Mouse (Mus musculus) stomach, embryonic 16.5 days (tissue): ENCODE measurements around the gene Ptn. TPM values are rescaled to one million over a fixed set of nuclear protein-coding genes. Genes with fewer than 3 reads are reported as not detected.

ENCODE experiments used
- ATAC-seq: fragments of 200-750 bp; cut with Nextera tagmentation; 2 replicates; pipeline ENCODE4 v1.8.0; 2017; ENCODE audit warnings: moderate number of reproducible peaks, moderate TSS enrichment; ENCODE audit not compliant: insufficient read depth, low FRiP score
- H3K27ac ChIP-seq: fragments of 300-500 bp; sonication (generic); 2 replicates; pipeline ENCODE4 v1.5.1; 2014; ENCODE audit warnings: low read length
- H3K27me3 ChIP-seq: fragments of 300-500 bp; sonication (generic); 2 replicates; pipeline ENCODE4 v1.6.1; 2014; ENCODE audit warnings: low read length, control low read depth, mixed read lengths; ENCODE audit not compliant: control insufficient read depth, insufficient read depth
- H3K36me3 ChIP-seq: fragments of 300-500 bp; sonication (generic); 2 replicates; pipeline ENCODE4 v1.6.1; 2014; ENCODE audit warnings: low read length; ENCODE audit not compliant: control insufficient read depth, insufficient read depth
- H3K4me1 ChIP-seq: fragments of 300-500 bp; sonication (generic); 2 replicates; pipeline ENCODE4 v1.6.1; 2014; ENCODE audit warnings: low read length, control low read depth, mixed read lengths; ENCODE audit not compliant: control insufficient read depth, insufficient read depth
- H3K4me2 ChIP-seq: fragments of 300-500 bp; sonication (generic); 2 replicates; pipeline ENCODE4 v1.6.1; 2014; ENCODE audit warnings: low read depth, low read length, mixed read lengths
- H3K4me3 ChIP-seq: fragments of 300-500 bp; sonication (generic); replicated peaks from 2 replicates; pipeline ENCODE4 v1.5.1; 2014; ENCODE audit warnings: mild to moderate bottlenecking, low read length
- H3K9ac ChIP-seq: fragments of 300-500 bp; sonication (generic); 2 replicates; pipeline ENCODE4 v1.6.1; 2014; ENCODE audit warnings: low read length
- H3K9me3 ChIP-seq: fragments of 300-500 bp; sonication (generic); replicated peaks from 2 replicates; pipeline ENCODE4 v1.6.1; 2016; ENCODE audit warnings: low read length, control low read depth; ENCODE audit not compliant: control insufficient read depth
- WGBS: fragments of 180-500 bp; shearing (Covaris S2); extraction: QIAGEN DNeasy Blood & Tissue Kit; methylation state at CpG from one replicate; pipeline ENCODE4 v1.1.7; 2014; 5-methylcytosine and 5-hydroxymethylcytosine counted together
- polyA plus RNA-seq: library from polyadenylated mRNA; unstranded; fragments of >200 nt; fragmentation: Nextera tagmentation; extraction: Ambion mirVana; gene quantifications from 2 replicates; pipeline ENCODE4 v1.2.1, GENCODE M21; 2015

The Ptn gene
- polyA plus RNA-seq, 1 experiment from 2014 or later, result 411 TPM

DNA sequence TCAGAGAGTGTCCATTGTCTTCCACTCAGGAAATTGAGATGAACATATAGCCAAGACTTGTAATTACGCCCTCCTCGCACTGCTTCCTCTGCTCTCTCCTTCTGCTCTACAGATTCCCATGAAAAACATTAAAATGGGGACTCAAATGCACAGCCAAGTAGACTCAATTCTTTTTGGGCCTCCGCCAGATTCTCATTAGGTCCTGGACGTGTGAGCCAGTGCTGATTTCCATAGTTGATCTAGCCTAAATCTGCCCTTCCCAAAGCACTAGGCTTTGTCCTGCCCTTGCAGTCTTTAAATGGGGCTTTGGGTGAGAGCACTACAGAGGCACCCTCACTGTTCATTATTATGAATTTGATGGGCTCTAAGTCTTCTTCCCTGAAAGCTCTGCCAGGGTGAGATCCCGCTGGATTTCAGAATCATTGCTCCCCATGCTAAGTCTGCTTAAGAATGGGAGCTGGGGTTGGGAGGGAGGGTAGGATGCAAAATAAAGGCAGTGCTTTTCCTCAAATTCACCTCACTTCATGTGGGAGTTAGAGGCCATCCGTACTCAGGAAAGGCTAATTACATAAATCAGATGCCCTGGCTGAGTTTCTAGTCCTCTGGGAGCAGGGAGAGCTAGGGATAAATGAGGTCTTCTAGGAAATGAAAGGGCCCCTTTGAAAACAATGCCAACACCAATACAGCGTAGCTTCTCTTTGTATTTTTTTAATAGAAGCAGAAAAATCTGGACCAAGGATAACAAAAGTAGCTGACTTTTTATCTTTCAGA, 32.3 kb downstream of the Ptn start:
- H3K9ac ChIP-seq, result no peak overlapping the region
- no peaks in the 10 kb centered on the region for H3K9me3 ChIP-seq
- no peak for ATAC-seq
- H3K27ac ChIP-seq, result peak overlapping the region; percentile 27
- WGBS, result 59% methylated on average over 7 of the region's 7 CpGs
- H3K4me1 ChIP-seq, result peaks cover 12% of the 10 kb centered on the region; the same call in 1 of the 2 replicates
- no peaks in the 10 kb centered on the region for H3K27me3 ChIP-seq
- H3K4me3 ChIP-seq, result no peak overlapping the region
- H3K4me2 ChIP-seq, result no peak overlapping the region
- no peaks in the 10 kb centered on the region for H3K36me3 ChIP-seq

DNA sequence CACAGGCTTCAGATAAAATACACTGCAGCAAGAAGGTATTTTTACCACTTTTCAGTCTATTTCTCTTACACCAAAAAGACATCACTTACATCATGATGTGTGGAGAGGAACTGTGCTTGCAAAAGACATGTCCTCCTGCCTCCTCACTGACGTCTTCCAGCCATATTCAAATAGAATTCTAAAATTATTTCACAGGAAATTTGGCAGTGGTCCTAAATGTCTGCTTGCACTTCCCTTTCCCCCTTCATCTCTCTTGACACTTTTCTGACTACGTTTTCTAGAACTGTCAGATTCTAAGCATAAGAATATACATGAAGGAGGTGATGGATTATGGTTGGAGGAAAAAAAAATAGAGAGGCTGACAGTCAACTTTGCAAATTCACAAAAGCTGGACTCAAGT, 33.0 kb downstream of the Ptn start:
- 19% methylated on average over 2 of the region's 2 CpGs for WGBS
- no peak for ATAC-seq
- H3K27ac ChIP-seq, result no peak overlapping the region

DNA sequence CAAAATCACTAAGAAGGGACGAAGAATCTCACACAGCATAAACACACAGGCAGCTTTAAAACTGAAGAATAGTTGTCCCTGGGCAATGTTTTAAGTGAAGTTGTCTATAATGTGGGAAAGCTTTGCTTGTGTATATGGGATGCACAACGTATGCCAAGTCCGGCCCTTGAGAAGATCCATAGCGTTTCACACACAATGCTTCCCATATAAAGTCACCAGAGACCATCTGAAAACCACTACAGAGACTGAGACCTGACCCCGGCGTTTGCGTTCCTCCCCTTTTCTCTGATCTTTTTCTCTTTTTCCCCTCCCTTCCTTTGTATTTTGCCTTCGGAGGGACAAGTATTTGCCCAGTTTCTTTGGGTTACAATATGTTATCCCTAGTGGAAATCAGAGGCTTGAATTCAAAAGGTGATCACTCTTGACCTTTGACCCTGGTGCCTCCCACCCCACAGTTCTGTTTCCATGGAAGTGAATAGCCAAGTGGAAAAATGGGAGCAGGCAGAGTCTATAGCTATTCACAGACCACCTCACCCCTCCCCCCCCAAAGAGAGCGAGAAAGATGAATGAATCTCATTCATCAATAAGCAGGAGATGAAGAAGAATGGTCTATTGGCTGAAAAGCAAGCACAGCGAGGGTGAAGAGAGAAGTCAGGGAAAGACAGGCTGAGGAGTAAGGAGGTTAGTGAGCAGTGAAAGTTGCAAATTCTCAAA, 34.2 kb downstream of the Ptn start:
- H3K36me3 ChIP-seq, result no peaks in the 10 kb centered on the region; the same call in 1 of the 2 replicates
- no peak overlapping the region for H3K4me2 ChIP-seq
- H3K27ac ChIP-seq, result no peak overlapping the region
- H3K9ac ChIP-seq, result no peak overlapping the region
- no peaks in the 10 kb centered on the region for H3K9me3 ChIP-seq
- H3K4me1 ChIP-seq, result peaks cover 12% of the 10 kb centered on the region; the same call in 1 of the 2 replicates
- 64% methylated on average over 10 of the region's 10 CpGs for WGBS
- no peaks in the 10 kb centered on the region for H3K27me3 ChIP-seq
- no peak overlapping the region for H3K4me3 ChIP-seq
- no peak for ATAC-seq

More for the DNA sequence above, 33.0 kb downstream of the Ptn start:
- H3K4me3 ChIP-seq, result no peak overlapping the region
- no peaks in the 10 kb centered on the region for H3K36me3 ChIP-seq
- peaks cover 12% of the 10 kb centered on the region; the same call in 1 of the 2 replicates for H3K4me1 ChIP-seq
- H3K27me3 ChIP-seq, result no peaks in the 10 kb centered on the region
- H3K9me3 ChIP-seq, result no peaks in the 10 kb centered on the region
- H3K4me2 ChIP-seq, result no peak overlapping the region
- no peak overlapping the region for H3K9ac ChIP-seq

DNA sequence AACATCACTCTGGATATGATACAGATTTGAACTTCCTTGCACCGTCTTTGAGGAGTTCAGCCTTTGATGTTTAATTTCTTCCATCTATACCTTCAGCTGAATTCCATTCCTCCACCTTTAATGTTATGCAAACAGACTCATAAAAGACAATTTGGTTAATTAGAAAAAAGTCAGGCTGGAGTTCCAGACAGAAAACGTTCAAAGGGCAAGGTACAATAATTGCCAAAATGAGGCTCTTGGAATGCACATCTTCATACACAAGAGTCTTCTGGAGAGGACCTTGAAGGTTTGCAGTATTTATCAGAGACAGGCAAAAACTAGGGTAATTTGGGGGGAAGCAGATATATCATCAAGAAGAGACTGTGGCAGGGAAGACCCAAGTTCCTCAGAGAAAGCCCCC, 37.5 kb downstream of the Ptn start:
- no peak for ATAC-seq
- Histone ChIP-seq H3K9me3 (no peaks in the 10 kb centered on the region), H3K36me3 (no peaks in the 10 kb centered on the region; the same call in 1 of the 2 replicates), H3K4me1 (peaks cover 6% of the 10 kb centered on the region; the same call in 1 of the 2 replicates), H3K4me3 (no peak overlapping the region), H3K4me2 (no peak overlapping the region), H3K9ac (no peak overlapping the region), H3K27me3 (no peaks in the 10 kb centered on the region), H3K27ac (no peak overlapping the region)
- WGBS, result 72% methylated on average over 2 of the region's 2 CpGs

DNA sequence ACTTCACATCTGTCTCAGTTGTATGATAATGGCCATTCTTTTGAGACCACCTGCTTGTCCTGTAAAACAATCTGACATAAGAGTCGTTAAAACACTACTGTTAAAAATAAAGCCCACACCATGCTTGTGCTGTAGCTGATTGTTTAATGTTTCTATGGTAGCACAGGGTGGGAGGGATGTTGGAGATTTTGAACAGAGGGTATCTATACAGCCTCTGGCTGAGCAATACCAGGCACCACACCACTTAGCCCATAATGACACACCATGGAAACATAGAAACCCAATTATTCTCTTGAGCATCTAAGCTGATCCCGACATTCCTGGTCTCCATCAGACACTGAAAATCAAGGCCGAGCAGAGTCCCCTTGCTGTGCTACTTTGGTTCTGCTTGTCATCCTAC, 41.0 kb downstream of the Ptn start:
- Histone ChIP-seq H3K4me1 (no peaks in the 10 kb centered on the region), H3K4me3 (no peak overlapping the region), H3K9me3 (no peaks in the 10 kb centered on the region), H3K9ac (no peak overlapping the region), H3K27ac (no peak overlapping the region), H3K36me3 (no peaks in the 10 kb centered on the region; the same call in 1 of the 2 replicates), H3K27me3 (no peaks in the 10 kb centered on the region), H3K4me2 (no peak overlapping the region)
- 74% methylated on average over 3 of the region's 3 CpGs for WGBS
- no peak for ATAC-seq

DNA sequence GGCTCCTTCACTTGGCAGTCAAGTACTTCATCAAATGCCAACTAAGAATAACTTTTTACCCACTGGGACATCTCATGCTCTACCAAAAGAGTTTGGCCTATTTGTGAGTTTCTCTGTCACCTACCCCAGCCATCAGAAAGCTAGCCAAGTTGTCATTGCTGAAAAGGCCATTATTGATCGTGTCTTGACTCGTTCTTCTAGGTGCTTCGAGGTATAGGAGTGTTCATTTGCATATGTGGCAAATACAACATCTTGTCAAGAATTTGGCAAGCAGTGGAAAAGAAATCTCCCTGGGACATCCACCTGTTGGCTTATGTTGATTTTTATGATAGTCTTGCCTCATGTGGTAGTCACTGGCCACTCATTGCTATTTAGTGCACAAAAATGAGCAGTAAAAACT, 43.1 kb downstream of the Ptn start:
- Histone ChIP-seq H3K36me3 (no peaks in the 10 kb centered on the region; the same call in 1 of the 2 replicates), H3K4me3 (no peak overlapping the region), H3K9ac (no peak overlapping the region), H3K27ac (no peak overlapping the region), H3K9me3 (no peaks in the 10 kb centered on the region), H3K4me1 (no peaks in the 10 kb centered on the region), H3K4me2 (no peak overlapping the region), H3K27me3 (no peaks in the 10 kb centered on the region)
- no peak for ATAC-seq
- WGBS, result 94% methylated on average over 3 of the region's 3 CpGs

DNA sequence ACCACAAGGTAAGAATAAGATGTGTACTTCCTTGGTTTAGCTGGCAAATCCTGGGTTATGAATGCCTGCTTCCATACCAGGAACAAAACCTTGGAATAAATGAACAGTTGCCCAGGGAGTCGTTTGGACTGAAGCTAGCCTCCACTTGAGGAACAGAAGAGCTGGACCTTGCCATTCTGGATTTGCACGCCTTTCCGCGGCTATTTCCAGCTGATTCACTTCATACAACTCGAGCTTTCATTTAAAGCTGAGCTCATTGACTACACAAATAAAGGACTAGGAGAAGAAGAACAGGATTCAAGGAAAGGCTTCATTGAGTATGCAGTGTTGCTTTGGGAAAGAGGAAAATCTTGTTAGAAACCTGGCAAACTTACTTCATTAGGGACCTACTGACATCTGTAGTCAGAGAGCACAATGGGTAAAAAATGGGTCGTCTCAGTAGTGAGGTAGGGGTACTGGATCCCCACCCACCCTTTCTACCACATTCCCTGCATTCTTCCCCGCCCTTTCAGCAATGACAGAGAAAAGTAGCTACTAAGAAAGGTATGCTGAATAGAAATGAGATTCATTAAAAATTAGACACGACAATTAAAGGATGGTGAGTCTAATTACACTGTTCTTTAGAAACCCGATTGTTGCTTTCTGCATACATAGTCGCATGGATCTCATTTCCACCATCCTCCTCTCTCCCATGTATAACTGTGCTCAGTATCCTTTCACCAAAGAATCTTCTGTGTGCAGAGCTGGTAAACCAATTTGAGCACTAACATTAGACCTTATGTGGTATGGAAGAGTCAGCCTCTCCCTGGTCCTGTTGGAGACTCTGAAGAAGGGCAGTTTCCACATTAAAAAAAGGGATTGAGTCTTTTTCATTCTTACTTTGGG, 54.8 kb downstream of the Ptn start:
- Histone ChIP-seq H3K27me3 (no peaks in the 10 kb centered on the region), H3K4me1 (no peaks in the 10 kb centered on the region), H3K4me3 (no peak overlapping the region), H3K36me3 (no peaks in the 10 kb centered on the region), H3K9me3 (no peaks in the 10 kb centered on the region), H3K9ac (no peak overlapping the region), H3K27ac (no peak overlapping the region), H3K4me2 (no peak overlapping the region)
- WGBS, result 83% methylated on average over 10 of the region's 10 CpGs
- no peak for ATAC-seq

DNA sequence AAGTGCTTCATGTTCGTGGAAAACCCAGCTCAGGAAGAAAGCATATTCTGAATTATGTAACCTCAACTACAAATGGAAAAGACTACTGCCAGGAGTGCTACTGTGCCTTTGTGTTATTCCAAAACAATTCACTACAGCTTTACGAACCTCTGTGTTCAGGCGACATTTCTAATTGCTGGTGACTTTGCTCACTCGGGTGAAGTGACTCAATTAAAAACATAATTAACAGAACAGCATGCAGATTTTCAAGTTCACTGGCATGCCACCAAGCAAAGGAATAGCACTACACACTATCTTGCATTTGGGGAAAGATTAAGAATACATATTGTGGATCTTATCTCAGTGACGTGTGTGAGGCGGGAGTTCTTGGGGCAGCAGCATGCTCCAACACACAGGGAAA, 57.1 kb downstream of the Ptn start:
- no peak overlapping the region for H3K9ac ChIP-seq
- WGBS, result 74% methylated on average over 6 of the region's 6 CpGs

More for the DNA sequence above, 57.1 kb downstream of the Ptn start:
- H3K27ac ChIP-seq, result no peak overlapping the region
- no peak overlapping the region for H3K4me2 ChIP-seq
- no peaks in the 10 kb centered on the region for H3K4me1 ChIP-seq
- no peak for ATAC-seq
- H3K4me3 ChIP-seq, result no peak overlapping the region
- H3K27me3 ChIP-seq, result no peaks in the 10 kb centered on the region
- H3K9me3 ChIP-seq, result no peaks in the 10 kb centered on the region
- no peaks in the 10 kb centered on the region for H3K36me3 ChIP-seq
